Mouse (Mus musculus) ES-E14 (cell line): ENCODE results near the gene Jak2. TPM values are rescaled to one million over a fixed set of nuclear protein-coding genes. Genes with fewer than 3 reads are reported as not detected.

ENCODE experiments used
- DNase-seq: peaks from one replicate; pipeline ENCODE4 v3.0.0-alpha.2; 2013; ENCODE audit warnings: low read depth, low spot score
- H3K27ac ChIP-seq: 2 replicates; pipeline ENCODE4 v1.5.1; 2012; ENCODE audit warnings: low read depth, mild to moderate bottlenecking, low read length, moderate library complexity, mixed read lengths; ENCODE audit not compliant: poor library complexity, insufficient read depth, severe bottlenecking
- H3K36me3 ChIP-seq: 2 replicates; pipeline ENCODE4 v1.6.1; 2012; ENCODE audit warnings: mild to moderate bottlenecking, low read length, moderate library complexity, mixed read lengths; ENCODE audit not compliant: control insufficient read depth, poor library complexity, insufficient read depth, severe bottlenecking
- H3K4me1 ChIP-seq, 2 experiments: fragments of 150-350 bp in 1 of 2; sonication (generic) in 1 of 2; 2 replicates each; pipeline ENCODE4 v1.6.1; 2012; ENCODE audit warnings: low read length in 2 of 2, mild to moderate bottlenecking in 1 of 2, mixed read lengths in 1 of 2; ENCODE audit not compliant: control insufficient read depth in 2 of 2, insufficient read depth in 2 of 2, poor library complexity in 1 of 2
- H3K4me3 ChIP-seq, 2 experiments: fragments of 150-350 bp in 1 of 2; sonication (generic) in 1 of 2; 2 replicates each; pipeline ENCODE4 v1.5.1; 2012; ENCODE audit warnings: low read length in 2 of 2, low read depth in 1 of 2, mild to moderate bottlenecking in 1 of 2, mixed read lengths in 1 of 2; ENCODE audit not compliant: insufficient read depth in 1 of 2, poor library complexity in 1 of 2, severe bottlenecking in 1 of 2
- H3K9ac ChIP-seq: 2 replicates; pipeline ENCODE4 v1.6.1; 2012; ENCODE audit warnings: low read depth, mild to moderate bottlenecking, low read length, mixed read lengths; ENCODE audit not compliant: poor library complexity, insufficient read depth, severe bottlenecking
- H3K9me3 ChIP-seq: fragments of 150-350 bp; sonication (generic); 2 replicates; pipeline ENCODE4 v1.6.1; 2012; ENCODE audit warnings: low read depth, mild to moderate bottlenecking, low read length; ENCODE audit not compliant: control insufficient read depth, insufficient read depth
- CHD2 ChIP-seq: IDR thresholded peaks from 2 replicates; pipeline ENCODE4 v1.6.1; 2014; ENCODE audit warnings: mild to moderate bottlenecking, low read depth, low read length, inconsistent platforms
- HCFC1 ChIP-seq: IDR thresholded peaks from 2 replicates; pipeline ENCODE4 v1.6.1; 2012; ENCODE audit warnings: low read length, inconsistent platforms, borderline replicate concordance; ENCODE audit not compliant: insufficient read depth
- MAFK ChIP-seq: IDR thresholded peaks from 2 replicates; pipeline ENCODE4 v1.6.1; 2014; ENCODE audit warnings: mild to moderate bottlenecking, low read depth, low read length, inconsistent platforms; ENCODE audit not compliant: insufficient read depth
- ZC3H11A ChIP-seq: IDR thresholded peaks from 2 replicates; pipeline ENCODE4 v1.6.1; 2012; ENCODE audit warnings: low read depth, mild to moderate bottlenecking, inconsistent platforms, low read length, borderline replicate concordance
- ZNF384 ChIP-seq: IDR thresholded peaks from 2 replicates; pipeline ENCODE4 v1.6.1; 2012; ENCODE audit warnings: low read depth, low read length, inconsistent platforms
- in situ Hi-C, 2 experiments: fragments of 600-800 bp; cut with MboI; formaldehyde crosslinking; loops; one replicate each; pipeline ENCODE4 v1.15.1; 2025; ENCODE audit warnings: low sequenced_read_pairs in 2 of 2, inconsistent platforms in 1 of 2; ENCODE audit not compliant: unreplicated experiment in 2 of 2
- total RNA-seq: library from RNA; depleted of rRNA; stranded (reverse); fragments of 300-350 nt; gene quantifications from 2 replicates; pipeline ENCODE4 v1.2.3, GENCODE M21; 2012

Jak2 gene
- total RNA-seq, 1 experiment: 12.2 TPM

DNA sequence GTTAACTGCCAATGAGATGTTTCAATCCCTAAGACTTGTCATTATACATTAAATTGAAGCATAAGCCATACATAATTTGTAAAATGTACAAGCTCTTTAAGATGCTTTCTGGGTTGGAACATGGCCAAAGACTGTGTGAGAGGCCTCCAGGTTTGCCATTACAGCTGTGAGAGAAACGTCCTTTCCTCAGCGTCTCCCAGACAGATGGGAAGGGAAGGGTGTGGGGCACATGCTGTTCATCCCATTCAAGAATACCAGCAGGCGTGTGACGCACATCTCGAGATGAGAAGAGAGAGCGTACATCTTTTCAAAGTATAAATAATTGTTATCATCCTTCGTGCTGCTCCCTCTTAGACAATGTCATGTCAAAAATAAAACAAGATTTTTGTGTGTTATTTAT is 61.0 kb downstream of the Jak2 start:
- Histone ChIP-seq H3K36me3 (no peaks in the 10 kb centered on the region), H3K9me3 (no peaks in the 10 kb centered on the region), H3K9ac (no peak overlapping the region), H3K4me3 (no peak overlapping the region), H3K27ac (no peak overlapping the region), H3K4me1 (no peaks in the 10 kb centered on the region)
- TF ChIP-seq CHD2 (no peak), HCFC1 (no peak), MAFK (no peak), ZNF384 (no peak), ZC3H11A (no peak)
- DNase-seq: no peak
- in situ Hi-C loops: no loop called here

- DNase-seq: no peak
- Histone ChIP-seq H3K9ac (no peak overlapping the region), H3K36me3 (no peaks in the 10 kb centered on the region), H3K4me1 (peaks cover 2 to 4% of the 10 kb centered on the region in 2 experiments; a peak in 1 of 4 replicates), H3K9me3 (no peaks in the 10 kb centered on the region), H3K4me3 (no peak overlapping the region), H3K27ac (no peak overlapping the region)
- TF ChIP-seq ZC3H11A (no peak), MAFK (no peak), CHD2 (no peak)
- in situ Hi-C loops: no loop called here
Measured at GRCm38 (mm10) chr19:29323416-29324049, 71.9 kb downstream of the Jak2 start.

GRCm38 (mm10) chr19:29325053-29325851 is 73.6 kb downstream of the Jak2 start, which contains the start of gene Insl6:
Gene Insl6 (minus strand): TSS chr19:29325356.
- DNase-seq: peak; percentile 44
- TF ChIP-seq ZNF384: no peak
- TF ChIP-seq ZC3H11A: no peak
- TF ChIP-seq MAFK: no peak
- no peak for TF ChIP-seq HCFC1
- TF ChIP-seq CHD2: no peak
- H3K27ac ChIP-seq: no peak within 1 kb of the TSS
- in situ Hi-C loops: no loop called here
- H3K9me3 ChIP-seq: no peaks in the 10 kb centered on the region
- peak within 1 kb of the TSS; percentile 78 for H3K9ac ChIP-seq
- H3K4me1 ChIP-seq: peaks cover 2 to 4% of the 10 kb centered on the region in 2 experiments; a peak in 1 of 4 replicates
- H3K36me3 ChIP-seq: no peaks in the 10 kb centered on the region
- H3K4me3 ChIP-seq: peak within 1 kb of the TSS; percentile 56 to 81

- no peak for DNase-seq
- TF ChIP-seq MAFK: no peak
- no peak for TF ChIP-seq ZNF384
- no peak for TF ChIP-seq CHD2
- TF ChIP-seq HCFC1: no peak
- TF ChIP-seq ZC3H11A: no peak
- in situ Hi-C loops: no loop called here
- peaks cover 2 to 4% of the 10 kb centered on the region in 2 experiments; a peak in 1 of 4 replicates for H3K4me1 ChIP-seq
- no peak overlapping the region for H3K27ac ChIP-seq
- H3K9me3 ChIP-seq: no peaks in the 10 kb centered on the region
- peak overlapping the region in 1 of 2 experiments; percentile 64; a peak in 1 of 4 replicates for H3K4me3 ChIP-seq
- no peak overlapping the region for H3K9ac ChIP-seq
- no peaks in the 10 kb centered on the region for H3K36me3 ChIP-seq
Measured at GRCm38 (mm10) chr19:29325852-29326180, 74.2 kb downstream of the Jak2 start.
